Mouse (Mus musculus): ENCODE measurements around the gene Pdzrn3. TPM values are rescaled to one million over a fixed set of nuclear protein-coding genes. Genes with fewer than 3 reads are reported as not detected.

The Pdzrn3 gene
- total RNA-seq, 1 experiment: 3.8 TPM

DNA sequence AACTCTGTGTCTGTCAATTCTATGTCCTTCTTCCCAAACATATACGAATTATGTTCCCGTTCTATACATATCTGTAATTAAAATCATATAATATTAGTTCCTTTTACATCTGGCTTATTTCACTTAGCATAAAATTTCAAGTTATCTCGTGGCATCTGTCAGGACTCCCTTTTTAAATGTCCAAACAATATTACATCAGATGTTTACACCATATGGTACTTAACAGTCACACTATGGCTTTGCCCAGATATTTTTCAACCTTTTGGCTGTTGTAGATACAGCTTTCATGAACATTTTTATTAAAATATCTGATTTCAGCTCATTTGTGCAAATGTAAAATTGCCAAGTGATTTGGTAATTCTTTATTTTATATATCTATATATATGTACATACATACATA is 242.3 kb downstream of the Pdzrn3 start:
- no peak overlapping the region for H3K4me3 ChIP-seq (ENCODE audit: insufficient read depth in 1 of 2, low read depth in 1 of 2, low read length in 2 of 2, poor library complexity in 1 of 2, severe bottlenecking in 1 of 2)
- no peaks in the 10 kb centered on the region for H3K36me3 ChIP-seq (ENCODE audit: control insufficient read depth, insufficient read depth, low read length, poor library complexity, severe bottlenecking)
- TF ChIP-seq HCFC1 (IDR thresholded peaks at IDR 0.05; ENCODE audit: borderline replicate concordance, insufficient read depth, low read length): no peak
- no peaks in the 10 kb centered on the region for H3K9me3 ChIP-seq (ENCODE audit: control insufficient read depth, insufficient read depth, low read depth, low read length)
- no peaks in the 10 kb centered on the region for H3K4me1 ChIP-seq (ENCODE audit: control insufficient read depth in 2 of 2, insufficient read depth in 2 of 2, low read length in 2 of 2, poor library complexity in 1 of 2)
- H3K9ac ChIP-seq (ENCODE audit: insufficient read depth, low read depth, low read length, poor library complexity, severe bottlenecking): no peak overlapping the region
- no peak for DNase-seq (ENCODE audit: low read depth, low spot score)
- no peak overlapping the region for H3K27ac ChIP-seq (ENCODE audit: insufficient read depth, low read depth, low read length, poor library complexity, severe bottlenecking)
- in situ Hi-C loops (cut with MboI; ENCODE audit: low sequenced_read_pairs in 2 of 2, unreplicated experiment in 2 of 2): no loop called here

DNA sequence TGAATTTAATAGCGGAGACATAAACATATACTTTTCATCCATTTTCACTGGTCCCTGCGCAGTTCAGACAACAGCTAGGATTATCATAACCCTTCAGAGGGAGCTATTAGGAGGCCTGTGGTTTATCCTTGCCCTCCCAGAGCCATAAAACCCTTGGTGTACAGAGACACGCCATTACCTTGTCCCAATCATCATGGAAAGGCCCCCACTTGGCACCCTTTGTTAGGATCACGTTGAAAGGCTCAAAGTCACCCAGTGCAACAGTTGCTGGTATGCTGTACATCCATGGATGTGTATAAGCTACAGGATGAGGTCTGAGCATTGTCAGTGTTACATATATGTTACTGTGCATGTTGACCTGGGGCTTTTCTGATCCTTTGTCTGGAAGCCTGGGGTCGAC is 252.3 kb downstream of the Pdzrn3 start:
- H3K4me3 ChIP-seq (ENCODE audit: insufficient read depth in 1 of 2, low read depth in 1 of 2, low read length in 2 of 2, poor library complexity in 1 of 2, severe bottlenecking in 1 of 2): no peak overlapping the region
- no peak overlapping the region for H3K27ac ChIP-seq (ENCODE audit: insufficient read depth, low read depth, low read length, poor library complexity, severe bottlenecking)
- H3K36me3 ChIP-seq (ENCODE audit: control insufficient read depth, insufficient read depth, low read length, poor library complexity, severe bottlenecking): no peaks in the 10 kb centered on the region
- H3K9ac ChIP-seq (ENCODE audit: insufficient read depth, low read depth, low read length, poor library complexity, severe bottlenecking): no peak overlapping the region
- H3K4me1 ChIP-seq (ENCODE audit: control insufficient read depth in 2 of 2, insufficient read depth in 2 of 2, low read length in 2 of 2, poor library complexity in 1 of 2): no peaks in the 10 kb centered on the region
- TF ChIP-seq ZC3H11A (IDR thresholded peaks at IDR 0.05; ENCODE audit: borderline replicate concordance, low read depth, low read length) (no peak), ZNF384 (IDR thresholded peaks at IDR 0.05; ENCODE audit: low read depth, low read length) (no peak), HCFC1 (IDR thresholded peaks at IDR 0.05; ENCODE audit: borderline replicate concordance, insufficient read depth, low read length) (no peak), MAFK (IDR thresholded peaks at IDR 0.05; ENCODE audit: insufficient read depth, low read depth, low read length) (no peak), CHD2 (IDR thresholded peaks at IDR 0.05; ENCODE audit: low read depth, low read length) (no peak)
- H3K9me3 ChIP-seq (ENCODE audit: control insufficient read depth, insufficient read depth, low read depth, low read length): no peaks in the 10 kb centered on the region
- DNase-seq (ENCODE audit: low read depth, low spot score): no peak
- in situ Hi-C loops (cut with MboI; ENCODE audit: low sequenced_read_pairs in 2 of 2, unreplicated experiment in 2 of 2): no loop called here

DNA sequence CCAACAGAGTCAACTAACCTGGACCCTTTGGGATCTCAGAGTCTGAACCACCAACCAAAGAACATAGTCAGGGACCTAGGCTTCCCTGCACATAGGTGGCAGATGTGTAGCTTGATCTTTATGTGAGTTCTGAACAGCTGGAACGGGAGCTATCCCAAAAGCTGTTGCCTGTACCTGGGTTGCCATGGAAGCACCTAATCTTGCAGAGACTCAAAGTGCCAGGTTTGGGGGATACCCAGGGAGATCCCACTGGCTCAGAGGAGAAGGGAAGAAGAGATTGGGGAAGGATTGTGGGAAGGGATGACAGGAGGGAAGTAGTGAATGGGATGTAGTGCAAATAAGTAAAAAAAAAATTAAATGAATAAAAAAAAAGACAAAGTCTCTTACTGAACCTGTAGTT is 268.7 kb downstream of the Pdzrn3 start:
- H3K36me3 ChIP-seq (ENCODE audit: control insufficient read depth, insufficient read depth, low read length, poor library complexity, severe bottlenecking): no peaks in the 10 kb centered on the region
- no peak for DNase-seq (ENCODE audit: low read depth, low spot score)
- H3K9me3 ChIP-seq (ENCODE audit: control insufficient read depth, insufficient read depth, low read depth, low read length): no peaks in the 10 kb centered on the region
- H3K9ac ChIP-seq (ENCODE audit: insufficient read depth, low read depth, low read length, poor library complexity, severe bottlenecking): no peak overlapping the region
- H3K27ac ChIP-seq (ENCODE audit: insufficient read depth, low read depth, low read length, poor library complexity, severe bottlenecking): no peak overlapping the region
- no peak for TF ChIP-seq ZNF384 (IDR thresholded peaks at IDR 0.05; ENCODE audit: low read depth, low read length)
- TF ChIP-seq HCFC1 (IDR thresholded peaks at IDR 0.05; ENCODE audit: borderline replicate concordance, insufficient read depth, low read length): no peak
- TF ChIP-seq ZC3H11A (IDR thresholded peaks at IDR 0.05; ENCODE audit: borderline replicate concordance, low read depth, low read length): no peak
- no peak for TF ChIP-seq MAFK (IDR thresholded peaks at IDR 0.05; ENCODE audit: insufficient read depth, low read depth, low read length)
- no peak for TF ChIP-seq CHD2 (IDR thresholded peaks at IDR 0.05; ENCODE audit: low read depth, low read length)
- in situ Hi-C loops (cut with MboI; ENCODE audit: low sequenced_read_pairs in 2 of 2, unreplicated experiment in 2 of 2): no loop called here
- no peak overlapping the region for H3K4me3 ChIP-seq (ENCODE audit: insufficient read depth in 1 of 2, low read depth in 1 of 2, low read length in 2 of 2, poor library complexity in 1 of 2, severe bottlenecking in 1 of 2)
- no peaks in the 10 kb centered on the region for H3K4me1 ChIP-seq (ENCODE audit: control insufficient read depth in 2 of 2, insufficient read depth in 2 of 2, low read length in 2 of 2, poor library complexity in 1 of 2)

DNA sequence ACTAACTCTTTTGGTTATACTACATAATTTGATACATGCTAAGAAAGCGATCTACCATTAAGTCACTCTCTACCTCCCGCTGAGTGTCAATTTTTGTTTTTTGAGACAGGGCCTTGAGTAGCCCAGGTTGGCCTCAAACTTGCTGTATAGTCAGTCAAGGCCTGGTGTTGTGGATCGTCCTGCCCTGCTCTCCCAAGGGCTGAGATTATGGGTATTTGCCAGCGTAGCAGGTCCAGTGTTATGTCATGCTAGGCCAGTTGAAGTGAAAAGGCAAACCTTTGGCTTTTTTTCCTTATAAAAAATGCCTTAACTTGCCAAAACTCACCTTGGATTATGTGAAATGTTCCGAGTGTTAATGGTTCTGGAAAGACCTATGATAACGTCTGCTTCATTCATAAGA is 274.2 kb downstream of the Pdzrn3 start:
- no peak for DNase-seq (ENCODE audit: low read depth, low spot score)
- TF ChIP-seq ZC3H11A (IDR thresholded peaks at IDR 0.05; ENCODE audit: borderline replicate concordance, low read depth, low read length) (no peak), ZNF384 (IDR thresholded peaks at IDR 0.05; ENCODE audit: low read depth, low read length) (no peak), MAFK (IDR thresholded peaks at IDR 0.05; ENCODE audit: insufficient read depth, low read depth, low read length) (no peak), HCFC1 (IDR thresholded peaks at IDR 0.05; ENCODE audit: borderline replicate concordance, insufficient read depth, low read length) (no peak), CHD2 (IDR thresholded peaks at IDR 0.05; ENCODE audit: low read depth, low read length) (no peak)
- no peaks in the 10 kb centered on the region for H3K36me3 ChIP-seq (ENCODE audit: control insufficient read depth, insufficient read depth, low read length, poor library complexity, severe bottlenecking)
- no peak overlapping the region for H3K4me3 ChIP-seq (ENCODE audit: insufficient read depth in 1 of 2, low read depth in 1 of 2, low read length in 2 of 2, poor library complexity in 1 of 2, severe bottlenecking in 1 of 2)
- in situ Hi-C loops (cut with MboI; ENCODE audit: low sequenced_read_pairs in 2 of 2, unreplicated experiment in 2 of 2): no loop called here
- H3K9me3 ChIP-seq (ENCODE audit: control insufficient read depth, insufficient read depth, low read depth, low read length): no peaks in the 10 kb centered on the region
- no peak overlapping the region for H3K27ac ChIP-seq (ENCODE audit: insufficient read depth, low read depth, low read length, poor library complexity, severe bottlenecking)
- no peaks in the 10 kb centered on the region for H3K4me1 ChIP-seq (ENCODE audit: control insufficient read depth in 2 of 2, insufficient read depth in 2 of 2, low read length in 2 of 2, poor library complexity in 1 of 2)
- no peak overlapping the region for H3K9ac ChIP-seq (ENCODE audit: insufficient read depth, low read depth, low read length, poor library complexity, severe bottlenecking)

All from ES-E14 (cell line).